Mouse (Mus musculus): Measurements from ENCODE around the gene Capg.

- TF ChIP-seq EP300 (optimal IDR thresholded peaks at IDR 0.05) = no peak
- TF ChIP-seq CTCF (IDR thresholded peaks at IDR 0.05; ENCODE audit: low read depth) = no peak
These were observed 23.3 kb upstream of the Capg start for GRCm38 (mm10) chr6:72520904-72521303.

Data from stomach, postnatal 0 days (tissue).